Mouse (Mus musculus) brain, adult 2 months (tissue): ENCODE measurements around the gene Myo1d.
A peak's percentile ranks its signal among the peaks of the same experiment; 100 is the strongest.
"Not testable (repeated sequence)": the region's sequence is repeated elsewhere in the genome, so short reads cannot be mapped to it uniquely, and the experiment has no call there.

ENCODE experiments used
- DNase-seq: peaks from one replicate; pipeline ENCODE4 v3.0.0; 2011; ENCODE audit warnings: low read depth, low spot score

The Myo1d gene

DNA sequence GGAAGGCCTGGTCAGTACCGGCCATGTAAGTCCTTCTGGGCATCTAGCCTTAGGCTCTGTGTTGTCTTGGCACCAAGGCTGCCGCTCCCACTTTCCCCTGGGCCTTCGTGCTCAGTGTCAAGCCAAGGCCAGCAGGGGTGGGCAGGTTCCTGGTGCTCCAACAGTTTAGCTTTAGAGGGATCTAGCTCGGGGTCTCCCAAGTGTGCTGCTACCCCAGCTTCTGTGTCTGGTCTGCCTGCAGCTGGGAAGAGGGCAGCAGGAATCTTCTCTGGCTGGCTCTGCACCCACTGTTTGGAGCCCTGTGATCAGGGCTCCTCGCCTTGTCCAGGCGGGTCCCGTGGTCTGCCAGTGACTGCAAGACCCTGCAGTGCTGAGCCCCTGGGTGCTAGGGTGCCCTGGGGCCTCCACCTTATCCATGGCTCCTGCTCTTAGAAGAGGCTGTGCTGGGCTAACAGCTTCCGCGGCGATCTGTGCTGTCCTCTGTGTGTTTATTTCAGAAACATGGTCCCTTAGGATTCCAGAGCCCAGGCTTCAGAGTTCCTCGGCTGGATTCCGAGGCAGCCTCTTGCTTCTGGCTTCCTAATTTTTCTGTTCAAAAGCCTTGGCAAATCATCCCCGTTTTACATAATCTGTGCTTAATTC, 298.3 kb downstream of the Myo1d start:
- DNase-seq, result peak; percentile 61

DNA sequence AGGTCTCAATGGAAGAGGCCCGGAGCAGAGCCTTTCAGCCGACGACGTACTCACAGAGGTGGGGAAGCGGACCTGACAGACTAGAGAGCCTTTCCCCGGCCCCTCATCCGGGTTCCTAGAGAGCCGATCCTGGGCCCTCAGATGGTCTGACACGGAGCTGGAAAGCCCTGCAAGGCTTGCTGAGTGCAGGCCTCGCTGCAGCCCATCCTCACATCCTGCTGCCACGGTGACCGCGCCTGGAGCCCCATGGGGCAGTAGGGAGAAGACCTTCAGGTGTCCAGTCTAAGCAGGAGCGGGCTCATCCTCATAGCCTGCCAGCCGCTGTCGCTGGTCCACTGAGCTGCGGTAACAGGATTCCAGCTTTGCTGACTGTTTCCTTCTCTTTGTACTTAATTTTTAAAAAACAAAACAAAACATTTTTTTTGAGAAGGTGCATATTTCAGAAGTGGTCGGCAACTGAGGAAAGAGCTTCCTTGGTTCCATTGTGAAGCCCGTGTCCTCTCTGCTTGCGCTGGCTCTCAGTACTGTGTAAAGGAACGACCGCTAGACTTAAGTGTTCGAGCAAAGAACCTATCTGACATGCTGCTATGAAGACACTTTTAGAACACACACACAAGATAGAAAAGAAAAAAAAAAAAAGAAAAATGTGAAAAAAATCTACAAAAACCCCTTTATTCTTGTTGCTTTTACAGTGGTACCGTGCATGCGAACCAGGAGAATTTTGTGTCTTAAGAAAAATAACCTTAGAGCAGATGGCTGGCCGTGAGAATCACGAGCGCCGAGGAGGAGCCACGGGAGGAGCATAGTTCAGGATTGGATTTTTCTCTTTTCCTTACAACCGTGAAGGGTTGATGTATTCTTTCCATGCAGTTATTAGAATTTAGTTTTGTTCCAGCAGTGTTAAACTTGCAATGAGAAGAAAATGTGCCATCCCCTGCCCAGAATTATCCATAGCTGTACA, 299.6 kb downstream of the Myo1d start:
- peak; percentile 80 for DNase-seq

DNA sequence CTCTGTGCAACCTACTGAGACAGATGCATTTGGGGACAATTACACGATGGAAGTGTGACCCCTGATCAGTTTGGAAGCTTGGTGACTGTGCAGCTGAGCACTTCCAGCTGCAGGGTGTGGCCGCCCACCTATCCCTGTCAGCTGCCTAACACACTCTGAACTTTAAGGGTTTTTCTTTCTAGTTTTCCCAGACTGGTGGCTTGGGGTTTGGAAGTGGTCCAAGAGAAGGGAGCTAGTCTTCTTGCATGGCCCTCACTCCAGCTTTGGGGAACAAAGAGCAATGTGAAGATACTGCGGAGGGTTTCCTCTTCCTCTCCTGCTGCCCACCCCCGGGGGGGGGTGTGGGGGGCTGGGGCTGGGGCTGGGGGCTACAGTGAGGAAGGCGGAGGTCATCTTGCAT, 300.4 kb downstream of the Myo1d start:
- DNase-seq, result peak; percentile 63

DNA sequence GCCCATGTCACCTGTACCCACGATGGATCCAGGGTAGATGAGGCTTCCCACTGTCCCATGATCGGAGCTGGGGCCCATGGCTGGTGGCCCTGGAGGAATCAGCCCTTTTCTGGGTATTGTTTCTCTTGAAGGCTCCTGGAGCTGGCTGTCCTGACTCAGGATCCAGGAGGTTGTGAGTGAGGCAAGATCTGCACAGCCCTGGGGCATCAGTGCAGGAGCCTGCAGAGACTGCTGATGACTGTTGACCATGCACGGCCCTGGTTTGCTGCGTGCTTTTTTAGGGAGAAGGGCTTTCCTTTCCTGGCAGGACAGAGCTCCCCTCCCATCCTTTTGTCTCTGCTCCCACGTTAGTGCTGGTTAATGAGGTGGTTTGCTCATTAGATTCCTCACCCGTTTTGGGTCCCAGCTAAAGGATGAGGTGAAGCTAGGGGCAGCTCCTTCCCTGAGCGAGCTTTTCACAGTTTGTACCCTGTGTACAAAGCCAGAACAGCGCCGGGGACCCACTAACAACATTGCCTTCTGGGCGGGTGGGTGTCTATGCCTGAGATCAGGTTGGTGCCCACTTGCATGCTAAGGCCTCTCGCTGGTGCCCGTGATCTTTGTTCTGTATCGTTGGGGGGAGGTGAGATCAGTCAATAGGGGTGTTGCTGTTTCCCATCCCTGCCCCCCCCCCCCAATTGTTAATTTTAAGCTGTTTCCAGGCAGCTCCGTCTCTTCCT, 301.0 kb downstream of the Myo1d start:
- DNase-seq, result peak; percentile 62

DNA sequence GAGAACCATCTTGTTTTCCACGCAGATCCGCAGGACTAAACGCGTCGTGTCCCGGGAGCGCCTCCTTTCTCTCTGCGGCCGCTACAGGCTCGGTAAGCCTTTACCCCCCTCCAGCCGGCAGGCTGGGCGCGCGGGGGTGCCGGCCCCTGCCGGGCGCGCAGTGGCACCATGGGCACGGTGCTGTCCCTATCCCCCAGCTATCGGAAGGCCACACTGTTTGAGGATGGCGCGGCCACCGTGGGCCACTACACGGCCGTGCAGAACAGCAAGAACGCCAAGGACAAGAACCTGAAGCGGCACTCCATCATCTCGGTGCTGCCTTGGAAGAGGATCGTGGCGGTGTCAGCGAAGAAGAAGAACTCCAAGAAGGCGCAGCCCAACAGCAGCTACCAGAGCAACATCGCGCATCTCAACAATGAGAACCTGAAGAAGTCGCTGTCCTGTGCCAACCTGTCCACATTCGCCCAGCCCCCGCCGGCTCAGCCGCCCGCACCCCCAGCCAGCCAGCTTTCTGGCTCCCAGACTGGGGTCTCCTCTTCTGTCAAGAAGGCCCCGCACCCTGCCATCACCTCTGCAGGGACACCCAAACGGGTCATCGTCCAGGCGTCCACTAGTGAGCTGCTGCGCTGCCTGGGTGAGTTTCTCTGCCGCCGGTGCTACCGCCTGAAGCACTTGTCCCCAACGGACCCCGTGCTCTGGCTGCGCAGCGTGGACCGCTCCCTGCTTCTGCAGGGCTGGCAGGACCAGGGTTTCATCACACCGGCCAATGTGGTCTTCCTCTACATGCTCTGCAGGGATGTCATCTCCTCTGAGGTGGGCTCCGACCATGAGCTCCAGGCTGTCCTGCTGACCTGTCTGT, 302.3 kb downstream of the Myo1d start:
- peak; percentile 67 for DNase-seq

DNA sequence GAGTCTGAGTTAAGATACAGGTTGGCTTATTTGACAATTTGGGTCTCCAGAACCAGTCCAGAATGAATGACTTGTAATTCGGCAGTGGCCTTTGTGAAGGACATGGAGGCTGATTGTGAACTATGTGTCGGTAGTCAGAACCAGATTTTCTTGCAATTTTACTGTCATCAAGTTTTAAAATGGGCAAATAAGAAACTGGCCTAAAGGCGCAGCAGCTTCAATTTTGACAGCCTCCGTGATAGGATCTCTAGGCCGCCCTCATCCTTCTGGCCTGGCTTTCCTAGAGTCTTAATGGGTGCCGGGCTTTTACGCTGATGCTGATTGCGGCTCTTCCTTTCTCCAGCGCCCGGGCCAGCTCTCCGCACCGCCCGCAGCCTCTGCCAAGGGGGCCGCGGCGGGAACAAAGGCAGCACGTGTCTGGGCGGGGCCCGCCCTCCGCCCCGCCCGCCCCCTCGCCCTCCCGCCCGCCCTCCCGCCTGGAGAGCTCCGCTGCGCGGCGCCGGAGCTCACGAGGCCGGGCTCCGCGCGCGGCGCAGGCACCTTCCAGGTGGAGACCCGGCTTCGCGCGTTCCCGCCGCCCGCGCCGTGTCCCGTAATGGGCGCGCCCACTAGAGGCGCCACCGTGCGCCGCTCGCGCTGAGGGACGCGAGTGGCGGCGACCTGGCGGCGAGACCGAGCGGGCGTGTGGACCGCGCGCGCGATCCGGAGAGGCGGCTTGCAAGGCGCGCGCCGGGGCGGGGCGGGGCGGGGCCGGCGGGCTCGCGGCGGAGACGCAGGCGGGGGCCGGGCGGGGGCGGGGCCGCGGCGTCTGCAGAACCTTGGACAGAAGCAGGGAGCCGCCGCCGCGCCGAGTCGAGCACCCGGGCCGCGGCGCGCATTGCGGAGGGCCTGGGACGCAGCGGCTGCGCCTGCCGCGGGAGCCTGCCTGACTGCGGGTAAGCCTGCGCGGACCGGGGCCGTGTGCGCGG, 303.3 kb downstream of the Myo1d start, which contains the start of gene Cdk5r1:
Gene Cdk5r1, plus strand, starts transcription at position 802 of the 968 bp plus-strand sequence.
- peak; percentile 98 for DNase-seq

DNA sequence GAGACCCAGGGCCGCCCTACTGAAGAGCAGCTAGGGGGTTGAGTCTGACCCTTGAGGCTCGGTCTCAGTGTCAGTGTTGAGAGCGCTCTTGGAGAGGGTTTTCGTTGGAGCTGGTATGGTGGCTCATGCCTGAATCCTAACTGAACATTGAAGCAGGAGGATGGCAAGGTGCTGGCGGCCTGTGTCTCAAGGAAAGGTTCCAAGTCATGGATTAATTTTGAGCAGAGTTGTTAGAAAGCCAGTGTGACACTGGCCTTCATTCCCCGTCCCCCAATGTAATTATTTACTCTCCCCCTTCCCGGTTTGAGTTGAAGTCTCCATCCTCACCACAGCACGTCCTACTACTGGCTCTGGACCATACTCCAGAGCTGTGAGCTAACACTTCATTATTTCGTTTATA, 304.3 kb downstream of the Myo1d start:
- DNase-seq, result no peak

DNA sequence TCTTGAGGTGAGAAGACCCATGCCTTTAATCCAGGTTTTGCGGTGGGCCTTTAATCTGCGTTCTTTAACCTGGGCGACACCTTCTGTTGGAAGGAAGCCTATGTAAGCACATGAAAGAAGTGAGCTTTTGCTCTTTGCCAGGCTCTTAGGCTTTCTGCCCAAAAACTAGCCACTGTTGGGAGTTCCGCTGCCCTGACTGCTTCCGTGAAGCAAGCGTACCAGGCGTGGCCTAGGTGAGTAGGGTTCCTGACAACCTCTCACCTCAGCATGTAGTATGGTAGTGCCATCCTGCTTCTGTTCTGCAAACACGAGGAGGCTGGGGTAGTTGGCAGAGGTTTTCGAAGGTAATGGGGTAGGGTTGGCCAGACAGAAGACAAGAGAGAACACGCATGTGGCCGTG, 305.0 kb downstream of the Myo1d start:
- DNase-seq, result peak; percentile 8

DNA sequence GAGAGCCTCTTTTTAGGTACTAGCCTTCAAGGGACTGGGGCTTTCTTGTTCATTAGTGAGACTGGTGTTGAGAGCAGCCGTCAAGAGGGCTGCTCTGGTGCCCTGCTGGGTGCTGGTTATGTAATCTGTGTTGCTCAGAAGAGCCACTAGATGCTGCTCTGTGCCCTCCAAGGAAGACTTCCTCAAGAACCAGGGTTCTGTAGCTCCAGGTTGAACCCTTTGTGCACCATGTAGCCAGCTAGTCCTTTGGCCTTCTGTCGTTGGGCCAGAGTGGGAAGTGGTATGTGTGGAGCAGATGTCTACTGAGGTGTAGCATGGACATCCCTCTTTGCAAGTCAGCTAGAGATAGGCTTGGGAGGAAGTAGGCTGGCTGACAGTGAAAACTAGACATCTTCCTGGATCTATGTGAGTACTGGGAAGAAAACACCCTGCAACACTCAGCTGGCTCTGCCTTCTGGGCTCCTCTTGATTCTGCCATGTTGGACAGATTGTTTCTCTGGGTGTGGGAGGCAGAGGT, 305.6 kb downstream of the Myo1d start:
- DNase-seq, result peak; percentile 95

DNA sequence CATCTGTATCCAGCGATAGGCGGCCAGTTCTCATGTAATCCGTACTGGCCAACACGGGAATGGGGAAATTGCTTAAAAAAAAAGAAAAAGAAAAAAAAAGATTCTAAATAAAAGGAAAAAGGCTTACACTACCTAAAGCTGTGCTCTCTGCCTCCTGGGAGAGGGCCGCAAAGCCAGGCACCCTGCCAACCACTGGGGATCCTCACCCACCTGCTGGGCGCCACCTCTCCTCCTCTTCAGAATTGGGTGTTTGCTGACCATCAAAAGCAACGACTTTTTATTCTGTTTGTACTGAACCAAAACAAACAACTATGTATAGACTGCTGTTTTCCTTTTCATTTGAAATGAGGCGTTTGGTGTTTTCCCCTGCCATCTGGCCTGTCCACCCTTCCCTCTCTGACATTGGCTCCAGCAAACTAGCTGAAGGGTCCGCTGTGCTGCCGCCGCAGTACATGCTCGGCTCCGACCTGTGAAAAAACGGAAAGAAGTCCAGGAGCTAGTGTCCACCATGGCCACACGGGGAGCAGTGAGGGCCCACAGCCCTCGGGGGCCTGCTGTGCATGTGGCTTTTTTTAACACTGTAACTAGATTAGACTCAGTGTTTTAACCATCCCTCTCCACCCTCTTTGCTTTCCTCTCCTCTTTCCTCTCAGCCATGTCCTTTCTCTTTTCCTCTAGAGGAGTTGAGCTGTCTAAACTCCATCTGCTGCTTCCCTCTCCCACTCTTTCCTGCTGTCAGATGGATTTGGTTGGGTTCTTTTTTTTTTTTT, 307.8 kb downstream of the Myo1d start:
- DNase-seq, result peak; percentile 78

DNA sequence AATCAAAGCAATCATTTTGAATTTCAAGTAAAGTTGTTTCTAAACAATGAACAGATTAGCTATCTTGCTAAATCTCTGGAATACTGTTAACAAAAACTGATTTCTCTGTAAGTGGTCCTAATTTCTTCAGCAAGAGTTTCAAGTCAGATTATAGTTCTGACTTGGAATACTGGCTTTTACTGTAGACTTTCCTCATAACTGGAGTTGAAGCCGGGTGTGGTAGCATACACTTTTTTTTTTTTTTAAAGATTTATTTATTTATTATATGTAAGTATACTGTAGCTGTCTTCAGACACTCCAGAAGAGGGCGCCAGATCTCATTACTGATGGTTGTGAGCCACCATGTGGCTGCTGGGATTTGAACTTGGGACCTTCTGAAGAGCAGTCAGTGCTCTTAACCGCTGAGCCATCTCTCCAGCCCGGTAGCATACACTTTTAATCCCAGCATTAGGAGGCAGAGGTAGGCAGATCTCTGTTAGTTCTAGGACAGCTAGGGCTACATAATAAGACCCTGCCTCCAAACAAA, 316.2 kb downstream of the Myo1d start:
- DNase-seq, result not testable (repeated sequence)

DNA sequence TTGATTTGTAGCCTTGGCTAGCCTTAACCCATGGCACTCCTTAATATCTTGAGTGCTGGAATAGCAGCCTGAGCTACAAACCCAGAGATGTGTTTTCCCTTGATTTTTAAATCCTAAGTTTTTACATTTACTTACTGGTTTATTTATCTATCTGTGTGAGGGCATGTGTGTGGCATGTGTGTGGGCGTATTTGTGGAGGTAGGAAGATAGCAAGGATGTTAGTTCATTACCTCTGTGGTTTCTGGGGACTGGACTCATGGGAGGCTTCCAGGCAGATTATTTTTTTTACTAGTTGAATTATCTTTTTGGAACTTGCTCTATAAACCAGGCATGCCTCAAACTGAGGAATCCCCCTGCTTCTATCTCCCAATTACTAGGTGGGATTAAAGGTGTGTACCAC, 326.6 kb downstream of the Myo1d start:
- DNase-seq, result no peak

DNA sequence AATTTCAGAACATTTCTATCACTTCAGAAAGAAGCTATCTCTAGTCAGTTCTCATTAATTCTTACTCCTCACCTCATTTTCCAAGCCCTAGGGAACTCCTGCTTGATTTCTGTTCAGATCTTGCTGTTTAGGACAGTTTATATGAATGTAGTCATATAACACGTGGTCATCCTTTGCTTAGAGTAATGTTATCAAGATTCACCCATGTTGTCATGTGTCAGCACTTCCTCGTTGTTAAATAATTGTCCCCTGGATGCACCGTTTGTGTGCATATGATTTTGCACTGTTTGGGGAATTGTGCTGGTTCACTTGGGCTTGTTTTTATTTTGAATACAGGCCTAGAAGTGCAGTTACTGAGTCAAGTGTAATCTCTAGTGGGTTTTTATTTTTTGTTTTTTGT, 327.6 kb downstream of the Myo1d start:
- DNase-seq, result no peak

DNA sequence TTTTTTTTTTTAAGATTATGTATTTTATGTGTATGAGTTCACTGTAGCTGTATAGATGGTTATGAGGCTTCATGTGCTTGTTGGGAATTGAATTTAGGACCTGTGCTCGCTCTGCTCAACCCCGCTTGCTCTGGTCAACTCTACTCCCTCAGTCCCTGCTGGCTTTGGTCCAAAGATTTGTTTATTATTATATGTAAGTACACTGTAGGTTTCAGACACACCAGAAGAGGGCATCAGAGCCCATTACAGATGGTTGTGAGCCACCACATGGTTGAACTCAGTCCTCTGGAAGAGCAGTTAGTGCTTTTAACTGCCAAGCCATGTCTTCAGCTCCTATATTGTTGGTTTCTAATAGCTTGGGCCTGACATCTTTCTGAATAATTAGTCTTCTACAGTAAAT, 330.0 kb downstream of the Myo1d start:
- DNase-seq, result no peak

DNA sequence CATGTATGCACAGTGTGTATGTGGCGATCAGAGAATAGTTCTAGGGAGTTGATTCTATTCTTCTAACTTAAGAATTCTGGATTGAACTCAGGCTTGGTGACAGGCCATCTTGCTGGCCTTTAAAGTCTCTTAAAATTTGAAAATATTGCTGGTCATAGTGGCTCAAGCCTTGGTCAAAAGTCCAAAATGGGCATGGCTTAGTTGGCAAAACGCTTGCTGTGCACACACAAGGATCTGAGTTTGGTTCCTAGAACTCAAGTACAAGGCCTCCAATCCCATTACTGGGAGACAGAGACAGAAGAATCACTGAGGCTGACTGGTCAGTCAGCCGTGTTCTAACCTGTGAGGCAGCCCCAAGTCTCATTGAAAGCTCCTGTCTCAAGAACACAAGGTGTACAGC, 332.9 kb downstream of the Myo1d start:
- DNase-seq, result no peak
